8 mouse cellular contexts compared by ENCODE assay signal in the genomic region with DNA sequence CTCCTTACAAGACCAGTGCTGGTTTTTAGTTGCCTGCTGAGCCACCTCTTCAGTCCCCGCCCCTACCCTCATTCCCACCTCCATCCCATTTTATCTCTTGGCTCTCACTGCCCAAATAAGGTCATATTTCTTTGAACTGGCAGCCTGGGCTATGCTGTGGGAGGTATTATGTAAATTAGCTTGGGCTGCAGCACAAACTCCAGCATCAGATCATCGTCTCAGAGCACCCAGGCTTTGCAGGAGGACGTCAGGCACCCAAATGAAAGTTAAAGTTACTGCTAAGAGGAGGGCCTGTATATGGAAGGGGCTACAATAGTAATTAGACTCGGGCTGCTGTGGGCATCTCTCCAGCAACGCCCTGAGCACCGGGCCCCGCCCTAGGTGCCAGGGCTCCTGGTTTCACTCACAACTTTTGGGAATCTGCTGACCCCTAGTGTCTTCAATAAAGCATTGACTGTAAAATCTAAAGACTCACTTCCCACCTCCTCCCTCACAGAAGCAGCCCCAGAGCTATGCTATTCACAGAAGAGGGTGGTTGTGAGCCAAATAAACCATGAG.
DNase-seq lines count a peak whose midpoint lies in the region; ATAC-seq and TF ChIP-seq lines count a peak whose summit lies in the region.

No protein-coding gene starts in this region.

- WGBS in forebrain, embryonic 10.5 days = 5% methylated on average over 7 of the region's 7 CpGs
- WGBS in heart, embryonic 15.5 days = 4% methylated on average over 7 of the region's 7 CpGs
- 5% methylated on average over 7 of the region's 7 CpGs for WGBS in midbrain, postnatal 0 days

- TF ChIP-seq EP300 in ES-Bruce4 (IDR thresholded peaks at IDR 0.05; ENCODE audit: insufficient read depth, low read depth, low read length) = no peak

- H3K9me3 ChIP-seq in ES-Bruce4 (replicated peaks; ENCODE audit: control insufficient read depth, insufficient read depth, low read length, poor library complexity, severe bottlenecking) = no peaks in the 10 kb centered on the region
- no peaks in the 10 kb centered on the region for H3K9me3 ChIP-seq in forebrain, embryonic 10.5 days
- no peaks in the 10 kb centered on the region for H3K9me3 ChIP-seq in heart, embryonic 15.5 days (replicated peaks)
- no peaks in the 10 kb centered on the region for H3K9me3 ChIP-seq in midbrain, postnatal 0 days (ENCODE audit: low read length)

- no peaks in the 10 kb centered on the region for H3K27me3 ChIP-seq in ES-Bruce4 (ENCODE audit: control insufficient read depth, insufficient read depth, low read length, poor library complexity, severe bottlenecking)
- no peaks in the 10 kb centered on the region for H3K27me3 ChIP-seq in forebrain, embryonic 10.5 days (ENCODE audit: poor library complexity, severe bottlenecking)
- H3K27me3 ChIP-seq in heart, embryonic 15.5 days = no peaks in the 10 kb centered on the region
- H3K27me3 ChIP-seq in midbrain, postnatal 0 days (ENCODE audit: insufficient read depth, low read length) = no peaks in the 10 kb centered on the region

- peak overlapping the region; percentile 23; the same call in 1 of the 2 replicates for H3K4me3 ChIP-seq in ES-Bruce4 (ENCODE audit: low read depth, low read length)
- H3K4me3 ChIP-seq in forebrain, embryonic 10.5 days = peak overlapping the region; percentile 41
- peak overlapping the region; percentile 41 for H3K4me3 ChIP-seq in heart, embryonic 15.5 days
- no peak overlapping the region for H3K4me3 ChIP-seq in midbrain, postnatal 0 days (ENCODE audit: low read depth, low read length)

- H3K9ac ChIP-seq in ES-Bruce4 (ENCODE audit: low read depth, poor library complexity, severe bottlenecking) = no peak overlapping the region
- H3K9ac ChIP-seq in heart, embryonic 15.5 days = no peak overlapping the region
- no peak overlapping the region for H3K9ac ChIP-seq in midbrain, postnatal 0 days (replicated peaks; ENCODE audit: low read length, poor library complexity, severe bottlenecking)

- peak; percentile 74 for ATAC-seq in heart, embryonic 15.5 days (replicated peaks; ENCODE audit: insufficient number of reproducible peaks, insufficient read depth, low FRiP score, low read depth)
- ATAC-seq in midbrain, postnatal 0 days (ENCODE audit: low FRiP score) = peak; percentile 71

- no peak for TF ChIP-seq POLR2A in ES-Bruce4 (IDR thresholded peaks at IDR 0.05; ENCODE audit: insufficient read depth, low read length)

- peaks cover 2% of the 10 kb centered on the region for H3K4me1 ChIP-seq in ES-Bruce4 (ENCODE audit: control insufficient read depth, insufficient read depth, low read length)
- H3K4me1 ChIP-seq in forebrain, embryonic 10.5 days = peaks cover 29% of the 10 kb centered on the region
- H3K4me1 ChIP-seq in heart, embryonic 15.5 days (replicated peaks) = peaks cover 12% of the 10 kb centered on the region
- no peaks in the 10 kb centered on the region for H3K4me1 ChIP-seq in midbrain, postnatal 0 days (ENCODE audit: insufficient read depth, low read length)

- no peak overlapping the region for H3K27ac ChIP-seq in ES-Bruce4 (ENCODE audit: insufficient read depth, low read length)
- H3K27ac ChIP-seq in forebrain, embryonic 10.5 days = peak overlapping the region; percentile 60
- H3K27ac ChIP-seq in heart, embryonic 15.5 days = no peak overlapping the region
- H3K27ac ChIP-seq in midbrain, postnatal 0 days (ENCODE audit: low read depth, low read length) = no peak overlapping the region

- DNase-seq in c-Kit-positive CD71-negative TER-119-negative erythroid progenitor cells, embryonic 14.5 days (ENCODE audit: low read depth) = peak; percentile 36
- peak; percentile 45 for DNase-seq in forebrain, embryonic 10.5 days (ENCODE audit: extremely low spot score, low spot score)
- DNase-seq in kidney, postnatal 10 days = peak; percentile 75
- DNase-seq in liver = peak; percentile 45
- peak; percentile 82 for DNase-seq in midbrain, postnatal 0 days (ENCODE audit: low spot score)
- peak; percentile 5 for DNase-seq in testis, postnatal 14 days (ENCODE audit: low spot score)

- TF ChIP-seq CTCF in ES-Bruce4 (IDR thresholded peaks at IDR 0.05; ENCODE audit: low read depth, low read length) = peak; percentile 41
- peak; percentile 76 for TF ChIP-seq CTCF in midbrain, postnatal 0 days (IDR thresholded peaks at IDR 0.05)

- no peaks in the 10 kb centered on the region for H3K36me3 ChIP-seq in ES-Bruce4 (ENCODE audit: control insufficient read depth, insufficient read depth, low read length, poor library complexity, severe bottlenecking)
- no peaks in the 10 kb centered on the region for H3K36me3 ChIP-seq in forebrain, embryonic 10.5 days (replicated peaks)
- no peaks in the 10 kb centered on the region for H3K36me3 ChIP-seq in heart, embryonic 15.5 days
- no peaks in the 10 kb centered on the region for H3K36me3 ChIP-seq in midbrain, postnatal 0 days (ENCODE audit: insufficient read depth, low read length)

- H3K4me2 ChIP-seq in heart, embryonic 15.5 days = peak overlapping the region; percentile 61
- H3K4me2 ChIP-seq in midbrain, postnatal 0 days (ENCODE audit: low read depth, low read length, poor library complexity, severe bottlenecking) = peak overlapping the region; percentile 42

Comparison
In these comparisons a context has a peak if more than half of its experiments do, and no peak if none do; other contexts are left out.
1. DNase-seq: peak in every context shown above with its lines; median percentile 82 in midbrain, postnatal 0 days; 75 in kidney, postnatal 10 days; 45 in forebrain, embryonic 10.5 days; 45 in liver; 36 in c-Kit-positive CD71-negative TER-119-negative erythroid progenitor cells, embryonic 14.5 days; 5 in testis, postnatal 14 days.